Mouse (Mus musculus) spleen, embryonic (tissue): ENCODE measurements around the gene Eef1a1.

ENCODE experiments used
- CTCF ChIA-PET: fragments of 350-600 bp; sonication (Branson Sonifier 250); formaldehyde crosslinking; loops from one replicate; lab custom pipeline; 2022; lab: Charles Lee

The Eef1a1 gene

DNA sequence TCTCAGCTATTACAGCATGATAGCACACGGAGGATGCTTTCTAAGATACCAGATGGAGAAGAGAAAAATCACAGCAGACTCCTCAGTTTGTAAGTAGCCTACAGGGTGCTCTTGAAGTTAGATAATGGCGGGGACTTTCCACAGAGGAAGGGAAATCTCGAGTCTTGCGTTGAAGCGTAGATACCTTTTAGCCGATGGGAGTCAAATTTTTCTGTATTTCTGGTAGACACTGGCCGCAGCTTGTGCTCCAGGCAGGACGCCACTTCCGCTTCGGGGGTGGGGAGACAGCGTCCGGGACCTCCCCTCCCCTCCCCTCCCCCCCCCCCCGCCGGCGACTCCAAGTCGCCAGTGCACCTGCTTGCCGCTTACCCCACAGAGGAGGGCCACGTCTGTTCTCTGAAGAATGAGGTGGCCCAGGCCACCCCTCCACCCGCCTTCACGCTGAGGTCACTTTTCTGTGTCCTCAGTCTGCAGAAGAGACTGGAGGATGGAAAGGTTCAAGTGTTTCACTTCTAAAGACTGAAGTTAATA, at the start of gene Eef1a1:
Gene Eef1a1 (minus strand): TSS at position 262 of the 531 bp plus-strand sequence.
- CTCF ChIA-PET = no interaction called here

DNA sequence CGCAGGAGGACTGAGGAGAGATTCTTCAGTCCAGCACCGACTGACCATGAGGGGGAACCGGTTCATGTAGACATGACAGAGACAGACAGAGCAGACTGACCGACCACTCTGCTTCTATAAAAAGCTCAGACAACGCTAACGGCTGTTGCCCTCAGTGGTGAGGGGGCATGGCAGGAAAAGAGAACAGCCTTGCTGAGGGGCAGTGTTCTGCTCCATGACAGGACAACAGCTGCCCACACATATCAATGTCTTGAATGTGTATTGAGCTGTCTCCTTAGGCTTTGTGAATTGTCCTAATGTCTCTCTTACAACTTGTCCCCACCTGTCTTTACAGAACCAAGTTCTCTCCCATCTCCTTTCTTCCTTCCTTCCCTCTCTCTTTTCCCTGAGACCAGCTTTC, 49.5 kb upstream of the Eef1a1 start:
- CTCF ChIA-PET = no interaction called here

DNA sequence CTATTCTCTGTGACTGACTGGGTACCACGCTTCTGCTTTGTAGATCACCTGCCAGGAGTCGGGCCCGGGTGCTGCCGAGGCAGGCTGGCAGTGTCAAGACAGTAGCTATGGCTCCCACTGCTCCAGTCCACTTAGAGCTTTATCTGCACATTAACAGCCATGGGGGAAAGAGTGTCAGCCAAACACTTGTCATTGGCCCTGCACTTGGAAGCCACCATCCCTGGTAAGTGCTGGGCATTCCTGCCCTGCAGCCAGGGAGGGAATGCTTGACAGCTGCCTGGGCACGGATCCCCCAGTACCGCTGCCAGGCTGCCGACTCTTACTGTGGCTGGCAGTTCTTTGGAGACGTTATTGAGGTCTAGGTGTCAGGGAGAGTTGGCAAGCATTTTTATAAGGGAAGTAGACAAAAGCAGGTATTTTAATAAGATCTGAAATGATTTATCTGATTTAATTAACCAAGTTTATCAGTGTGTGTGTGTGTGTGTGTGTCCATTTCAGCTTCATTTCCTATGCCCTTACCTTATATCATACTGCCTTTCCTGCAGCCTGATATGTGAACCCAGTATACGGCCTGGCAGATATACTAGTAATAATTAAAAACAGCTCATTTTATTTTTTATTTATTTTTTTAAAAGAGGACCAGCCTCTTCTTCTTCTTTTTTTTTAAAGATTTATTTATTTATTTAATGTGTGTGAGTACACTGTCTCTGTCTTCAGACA, 48.4 kb upstream of the Eef1a1 start:
- CTCF ChIA-PET = no interaction called here

DNA sequence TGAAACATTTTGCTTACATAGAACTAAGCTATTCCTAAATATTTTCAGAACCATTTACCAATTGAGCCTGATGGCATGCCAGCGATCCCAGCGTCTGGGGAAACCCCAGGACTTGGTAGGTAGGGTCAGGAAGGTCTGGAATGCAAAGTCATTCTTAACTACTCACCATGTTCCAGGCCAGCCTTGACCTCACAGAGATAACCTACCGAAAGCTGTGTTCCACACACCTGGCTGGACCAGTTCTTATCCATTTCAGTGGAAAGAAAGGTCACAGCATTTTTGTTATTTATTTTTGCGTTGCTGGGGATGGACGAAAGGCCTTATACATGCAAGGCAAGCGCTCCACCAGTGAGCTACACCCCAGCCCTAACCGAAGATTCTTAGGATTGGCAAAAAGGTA, 45.7 kb upstream of the Eef1a1 start:
- CTCF ChIA-PET = no interaction called here

DNA sequence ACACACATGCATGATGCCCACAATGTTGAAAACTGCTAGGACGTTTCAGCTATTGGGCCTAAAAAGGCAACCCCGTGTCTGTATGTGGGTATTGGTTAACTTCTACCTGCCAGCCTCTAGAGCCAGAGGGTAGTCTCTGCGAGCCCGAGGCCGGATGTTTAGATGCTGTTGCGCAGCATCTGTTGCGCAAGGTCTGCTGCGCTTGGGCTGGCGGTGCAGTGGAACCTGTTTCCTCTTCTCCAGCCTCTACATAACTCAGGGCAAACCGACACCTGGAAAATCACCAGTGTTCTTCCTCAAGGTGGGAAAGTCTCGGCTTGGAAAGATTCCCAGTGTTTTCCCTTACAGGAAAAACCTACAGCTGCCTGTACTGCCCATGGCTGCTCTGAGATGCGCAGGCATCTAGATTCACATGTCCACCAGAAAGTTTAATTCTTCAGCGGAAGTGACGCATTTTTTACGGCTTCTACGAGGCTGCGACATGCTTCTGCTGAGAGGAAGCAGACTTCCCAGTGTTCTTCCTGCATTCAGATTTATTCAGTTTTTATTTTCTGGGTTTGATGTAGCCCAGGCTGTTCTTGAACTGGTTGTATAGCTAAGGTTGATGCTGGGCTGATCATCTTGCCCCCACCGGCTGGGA, 44.5 kb upstream of the Eef1a1 start:
- CTCF ChIA-PET = no interaction called here

DNA sequence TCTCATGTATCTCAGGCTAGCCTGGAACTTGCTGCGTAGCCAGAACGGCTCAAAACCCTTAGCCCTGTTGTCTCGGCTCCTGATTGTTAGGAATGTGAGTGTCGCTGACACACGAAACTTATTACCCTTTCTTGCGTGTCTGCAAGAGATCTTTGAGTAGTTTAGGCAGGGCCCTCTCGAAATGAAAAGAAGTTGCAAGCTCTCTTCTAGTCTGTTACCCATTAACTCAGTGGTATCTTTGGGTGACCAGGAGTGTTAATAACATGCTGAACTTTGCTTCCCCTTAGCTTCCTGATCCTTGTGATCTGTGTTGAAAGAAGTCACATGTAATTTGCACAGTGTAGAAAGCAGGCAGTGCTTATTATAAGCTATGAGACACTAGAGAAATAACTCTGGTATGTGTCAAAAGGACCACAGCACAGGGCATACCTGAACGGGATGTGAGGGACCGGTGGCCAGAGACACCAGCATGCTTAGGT, 43.4 kb upstream of the Eef1a1 start:
- CTCF ChIA-PET = no interaction called here

DNA sequence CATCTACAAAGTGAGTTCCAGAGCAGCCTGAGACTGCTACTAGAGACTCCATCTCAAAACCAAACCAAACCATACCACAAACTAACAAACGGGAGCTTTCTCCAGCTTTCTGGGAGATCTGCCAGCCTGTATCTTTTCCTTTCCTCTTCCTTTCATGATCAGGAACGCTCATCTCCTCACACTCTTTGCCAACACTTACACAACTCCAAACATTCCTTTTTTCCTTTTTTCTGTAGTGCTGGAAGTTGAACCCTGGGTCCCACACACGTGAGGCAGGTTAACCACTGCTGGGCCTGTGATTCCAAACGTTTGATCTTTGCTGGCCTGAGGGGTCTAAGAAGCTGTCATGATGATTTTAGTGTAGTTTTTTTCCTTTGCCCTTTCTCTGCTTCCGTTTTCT, 42.9 kb upstream of the Eef1a1 start:
- CTCF ChIA-PET = no interaction called here

DNA sequence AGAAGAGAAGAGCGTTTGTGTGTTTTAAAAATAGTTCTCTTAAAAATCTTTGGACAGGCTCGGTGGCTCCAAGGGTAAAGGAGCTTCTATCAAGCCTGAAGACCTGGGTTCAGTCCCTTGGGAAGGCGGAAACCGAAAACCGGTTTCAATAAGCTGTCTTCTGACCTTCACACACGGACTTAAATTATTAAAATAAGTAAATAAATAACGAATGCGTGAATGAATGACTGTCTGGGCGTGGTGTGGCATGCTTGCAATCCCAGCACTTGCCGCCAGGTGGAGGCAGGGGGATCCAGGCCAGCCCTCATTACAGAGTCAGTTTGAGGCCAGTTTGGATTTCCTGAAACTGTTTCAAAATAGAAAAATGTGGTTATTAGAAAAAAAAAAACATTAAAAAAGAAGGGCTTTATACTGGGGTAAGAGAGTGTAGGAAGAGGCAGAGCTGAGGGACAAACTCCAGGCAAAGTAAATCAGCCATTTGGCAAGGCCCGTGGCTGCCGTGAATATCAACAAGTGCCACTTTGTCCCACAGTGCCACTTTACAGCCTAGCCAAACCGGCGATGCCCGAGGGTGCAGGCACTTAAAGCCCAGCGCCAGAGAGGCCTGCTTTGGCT, 38.9 kb upstream of the Eef1a1 start:
- CTCF ChIA-PET = interaction anchor here (0.6 to 0.8 kb wide), 3 partner anchors 48 to 454 kb away, joined by 3 to 8 read pairs (median 5); no protein-coding TSS in a partner anchor

DNA sequence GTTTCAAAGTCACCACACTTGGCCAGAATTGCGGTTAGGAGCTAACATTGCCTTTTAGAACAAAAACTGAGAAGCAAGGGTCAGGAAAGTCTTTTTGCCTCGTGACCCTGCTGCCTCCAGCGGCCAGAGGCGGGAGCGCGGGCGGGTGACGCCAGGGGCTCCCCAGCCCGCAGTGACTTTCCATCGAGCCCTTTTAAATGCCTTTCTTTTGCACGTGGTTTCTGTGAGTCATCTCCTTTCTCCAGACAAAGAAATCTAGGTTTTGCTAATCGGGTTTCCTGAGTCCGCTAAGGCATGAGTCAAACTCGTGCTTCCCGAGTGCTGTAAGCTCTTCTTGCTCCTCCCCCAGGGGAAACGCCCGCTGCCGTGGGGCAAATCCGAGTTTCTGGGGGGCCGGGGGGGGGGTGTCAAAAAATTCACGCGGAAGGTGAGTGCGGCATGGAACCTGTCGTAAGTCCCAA, 38.4 kb upstream of the Eef1a1 start:
- CTCF ChIA-PET = interaction anchor here (0.6 to 0.8 kb wide), 3 partner anchors 48 to 155 kb away, joined by 4 to 8 read pairs (median 5); no protein-coding TSS in a partner anchor

DNA sequence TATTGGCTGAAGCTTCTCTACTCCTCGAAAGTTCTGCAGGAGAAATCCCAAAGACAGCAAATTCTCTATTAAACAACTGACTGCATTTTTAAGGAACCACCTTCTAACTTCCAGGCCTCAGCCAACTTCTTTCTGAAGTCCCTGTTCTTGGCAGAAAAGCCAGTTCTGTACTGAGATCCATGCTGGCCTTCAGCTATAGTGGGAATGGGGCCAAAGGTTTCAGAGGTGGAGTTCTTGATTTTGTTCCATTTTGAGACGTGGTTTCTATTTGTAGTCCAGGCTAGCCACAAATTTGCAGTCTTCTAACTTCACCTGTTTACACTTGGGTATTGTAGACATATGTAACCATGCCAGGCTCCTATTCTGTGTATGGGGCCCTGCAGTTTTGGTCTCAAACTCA, 37.3 kb upstream of the Eef1a1 start:
- CTCF ChIA-PET = interaction anchor here (0.6 to 1.2 kb wide), 2 partner anchors 8 to 1256 kb away, joined by 3 to 4 read pairs; no protein-coding TSS in a partner anchor

DNA sequence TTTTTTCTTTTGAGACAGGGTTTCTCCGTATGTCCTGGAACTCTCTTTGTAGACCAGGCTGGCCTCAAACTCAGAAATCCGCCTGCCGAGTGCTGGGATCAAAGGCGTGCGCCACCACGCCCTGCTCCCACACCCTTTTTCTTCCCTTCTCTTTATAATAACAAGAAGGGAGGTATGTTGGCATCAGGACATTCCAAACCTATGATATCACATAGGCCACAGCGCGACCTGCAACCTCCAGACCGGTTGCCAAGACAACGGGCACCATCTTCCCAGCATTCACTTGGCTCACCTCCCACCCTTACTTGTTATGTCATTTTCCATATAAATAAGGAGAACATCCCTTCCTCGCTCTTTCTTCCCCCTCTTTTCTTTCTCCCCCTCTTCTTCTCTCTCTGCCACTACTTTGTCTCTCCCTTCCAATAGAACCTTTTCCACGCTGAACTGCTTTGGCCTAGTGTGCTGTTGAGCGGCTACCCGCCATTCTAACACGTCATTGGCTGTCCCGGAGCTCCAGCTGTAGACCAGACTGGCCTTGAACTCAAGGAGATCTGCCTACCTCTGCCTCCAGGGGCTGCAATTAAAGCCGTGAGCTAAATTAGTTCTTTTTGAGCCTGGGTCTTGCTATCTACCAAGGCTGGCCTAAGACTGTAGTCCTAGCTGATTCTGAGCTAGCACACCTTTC, 36.6 kb upstream of the Eef1a1 start:
- CTCF ChIA-PET = interaction anchor here (0.6 to 1.2 kb wide), 2 partner anchors 8 to 1256 kb away, joined by 3 to 4 read pairs; no protein-coding TSS in a partner anchor

DNA sequence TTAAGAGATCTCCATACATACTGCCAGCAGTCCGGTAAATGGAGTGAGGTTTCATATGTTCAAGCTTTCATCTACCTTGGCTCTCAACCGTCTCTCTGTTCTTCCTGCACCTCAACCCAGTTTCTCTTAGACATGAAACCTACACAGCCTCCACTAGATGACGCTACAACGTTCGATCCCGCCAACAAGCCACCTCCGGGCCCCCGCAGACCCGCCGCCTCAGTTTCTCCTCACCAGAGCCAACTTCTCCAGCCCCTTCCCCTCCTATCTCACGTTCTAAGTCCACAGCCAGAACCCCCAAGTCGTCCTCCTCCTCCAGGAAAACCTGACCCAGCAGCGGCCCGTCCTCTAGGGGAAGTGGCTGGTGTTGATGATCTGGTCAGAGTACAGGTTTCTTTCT, 32.7 kb upstream of the Eef1a1 start:
- CTCF ChIA-PET = no interaction called here

DNA sequence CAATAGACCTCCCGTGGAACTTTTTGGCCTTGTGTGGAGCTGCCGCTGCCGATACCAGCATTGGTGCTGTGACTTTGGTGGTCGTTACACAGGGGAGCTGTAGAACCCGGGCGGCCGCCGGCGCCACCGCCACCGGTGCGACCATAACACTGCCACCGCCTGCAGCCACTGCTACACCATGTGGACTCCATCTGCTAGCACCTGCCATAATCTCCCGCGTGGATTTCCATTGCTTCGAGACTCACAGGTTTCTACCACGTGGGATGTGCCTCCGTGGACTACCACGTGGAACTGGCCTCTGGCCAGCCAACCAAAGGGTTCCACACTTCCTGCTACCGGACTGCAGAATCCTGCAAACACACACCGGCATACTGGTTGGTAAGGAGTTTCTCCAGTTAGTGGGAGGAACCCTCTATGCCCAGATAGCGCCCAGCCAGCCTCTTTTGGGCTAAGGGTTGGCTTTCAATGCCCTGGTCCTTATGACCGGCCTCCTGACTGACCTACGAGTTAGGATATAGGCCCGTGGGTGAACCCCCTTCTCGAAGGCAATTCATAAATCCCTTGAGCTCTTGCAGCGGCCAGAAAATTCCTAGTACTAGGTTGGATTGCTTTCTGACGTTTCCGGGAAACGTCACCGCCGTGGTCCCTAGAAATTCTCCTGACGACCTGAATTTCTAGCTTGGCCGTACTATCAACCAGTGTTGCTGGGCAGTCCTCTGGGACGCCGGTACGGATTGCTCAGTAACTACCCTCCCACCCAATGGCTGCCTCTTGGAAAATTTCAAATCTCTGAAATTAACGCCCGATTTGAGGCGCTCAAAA, 32.0 kb upstream of the Eef1a1 start:
- CTCF ChIA-PET = no interaction called here

DNA sequence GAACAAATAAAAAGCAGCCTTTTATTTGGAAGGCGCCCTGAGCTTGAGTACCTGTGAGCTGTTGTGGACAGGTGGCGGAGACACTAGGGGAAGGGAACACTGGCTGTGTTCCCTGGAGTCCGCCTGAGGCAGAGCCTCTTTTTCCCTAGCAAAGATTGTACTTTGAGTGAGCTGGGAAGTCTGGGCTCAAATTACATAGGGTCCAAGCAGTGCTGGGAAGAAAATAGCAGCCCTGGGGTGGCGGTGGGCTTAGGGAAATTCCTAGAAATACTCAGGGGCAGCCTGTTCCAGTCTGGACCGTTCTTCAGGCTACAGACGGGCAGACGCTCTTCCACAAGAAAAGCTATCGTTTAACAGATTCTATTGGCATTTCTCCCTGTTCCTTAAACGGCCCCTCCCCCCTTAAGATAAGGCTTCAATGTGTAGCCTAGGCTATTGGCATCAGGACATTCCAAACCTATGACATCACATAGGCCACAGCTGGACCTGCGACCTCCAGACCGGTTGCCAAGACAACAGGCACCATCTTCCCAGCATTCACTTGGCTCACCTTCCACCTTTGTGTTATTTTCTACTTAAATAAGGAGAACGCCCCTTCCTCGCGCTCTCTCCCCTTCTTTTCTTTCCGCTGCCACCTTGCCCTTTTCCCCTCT, 31.3 kb upstream of the Eef1a1 start:
- CTCF ChIA-PET = no interaction called here

DNA sequence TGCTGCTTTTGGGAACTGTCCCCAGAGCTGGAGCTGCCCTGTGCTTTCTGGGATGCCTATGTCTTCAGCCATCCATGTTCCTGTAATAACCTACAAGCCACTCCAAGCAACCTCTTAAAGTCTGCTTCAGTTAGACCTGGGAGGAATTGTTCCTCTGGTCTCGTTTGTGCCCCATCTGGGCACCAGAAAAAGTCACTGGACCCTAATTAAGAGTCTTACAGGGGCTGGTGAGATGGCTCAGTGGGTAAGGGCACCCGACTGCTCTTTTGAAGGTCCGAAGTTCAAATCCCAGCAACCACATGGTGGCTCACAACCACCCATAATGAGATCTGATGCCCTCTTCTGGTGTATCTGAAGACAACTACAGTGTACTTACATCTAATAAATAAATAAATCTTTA, 28.3 kb upstream of the Eef1a1 start:
- CTCF ChIA-PET = interaction anchor here (0.8 kb wide), 1 partner anchor 9 kb away, joined by 3 read pairs; no protein-coding TSS in a partner anchor

DNA sequence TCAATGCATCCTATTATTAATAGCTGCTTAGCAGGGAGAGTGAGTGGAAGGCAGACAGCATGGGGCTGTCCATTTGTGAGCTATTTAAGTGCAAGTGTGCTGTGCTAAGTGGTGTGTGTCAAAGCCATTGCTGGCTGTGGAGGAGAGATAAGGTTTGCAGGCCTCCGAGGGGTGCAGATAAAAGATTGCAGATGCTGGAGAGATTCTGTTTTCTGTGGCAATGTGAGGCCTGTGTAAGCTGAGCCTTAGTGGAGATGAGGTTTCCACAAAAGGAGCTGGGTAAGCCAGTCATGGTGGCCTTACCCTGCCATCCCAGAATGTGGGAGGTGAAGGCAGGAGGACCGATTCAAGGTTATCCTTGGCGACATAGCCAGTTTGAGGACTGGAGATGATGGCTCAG, 27.2 kb upstream of the Eef1a1 start:
- CTCF ChIA-PET = no interaction called here

DNA sequence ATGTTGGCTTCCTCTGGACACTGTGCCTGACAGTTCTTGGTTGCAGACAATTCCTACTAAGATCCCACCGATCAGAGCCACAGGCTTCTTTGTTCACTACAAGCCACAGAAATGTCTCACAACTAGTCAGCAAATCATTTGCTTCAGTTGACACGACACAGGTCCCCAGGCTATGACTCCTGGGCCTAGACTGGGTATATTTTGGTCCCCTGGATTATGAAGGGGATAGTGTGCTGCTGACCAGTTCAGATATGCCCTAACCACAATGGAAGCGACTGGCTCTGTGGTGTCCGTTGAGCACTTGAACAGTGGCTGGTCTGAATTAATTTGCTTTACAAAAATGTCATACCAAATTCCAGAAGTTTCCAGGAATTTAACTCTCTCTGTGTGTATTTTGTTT, 25.7 kb upstream of the Eef1a1 start:
- CTCF ChIA-PET = no interaction called here

DNA sequence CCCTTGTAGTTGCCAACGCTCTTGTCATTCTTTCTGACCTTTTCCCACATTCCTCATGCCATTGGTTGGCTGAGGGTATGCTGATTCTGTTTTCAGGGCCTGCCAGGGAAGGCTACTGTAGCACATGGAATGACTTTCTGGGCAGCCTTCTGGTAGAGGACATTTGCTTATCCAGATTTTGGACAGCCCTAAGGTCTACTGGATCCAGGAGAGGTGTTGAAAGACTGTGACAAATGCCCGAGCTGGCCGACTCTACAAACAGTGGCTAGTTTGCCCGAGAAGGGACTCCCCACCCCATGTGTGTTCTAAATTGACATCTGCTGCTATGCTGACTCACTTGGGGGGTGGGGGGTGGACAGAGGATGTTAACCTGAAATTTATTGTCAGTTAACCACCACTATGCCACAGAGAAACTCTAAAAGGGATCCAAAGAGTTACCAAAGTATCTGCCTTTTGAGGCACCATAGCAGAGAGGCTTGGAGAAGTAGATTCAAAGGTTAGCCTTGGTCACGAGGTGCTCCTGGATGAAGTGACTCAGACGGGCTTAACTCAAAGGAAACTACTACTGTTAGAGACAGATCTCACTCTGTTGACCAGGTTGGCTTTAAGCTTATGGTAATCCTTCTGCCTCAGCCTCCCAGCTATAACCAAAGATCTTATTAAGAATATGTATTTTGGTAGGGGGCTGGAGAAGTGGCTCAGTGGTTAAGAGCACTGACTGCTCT, 25.0 kb upstream of the Eef1a1 start:
- CTCF ChIA-PET = interaction anchor here (0.6 kb wide), 1 partner anchor 20 kb away, joined by 3 read pairs; no protein-coding TSS in a partner anchor

DNA sequence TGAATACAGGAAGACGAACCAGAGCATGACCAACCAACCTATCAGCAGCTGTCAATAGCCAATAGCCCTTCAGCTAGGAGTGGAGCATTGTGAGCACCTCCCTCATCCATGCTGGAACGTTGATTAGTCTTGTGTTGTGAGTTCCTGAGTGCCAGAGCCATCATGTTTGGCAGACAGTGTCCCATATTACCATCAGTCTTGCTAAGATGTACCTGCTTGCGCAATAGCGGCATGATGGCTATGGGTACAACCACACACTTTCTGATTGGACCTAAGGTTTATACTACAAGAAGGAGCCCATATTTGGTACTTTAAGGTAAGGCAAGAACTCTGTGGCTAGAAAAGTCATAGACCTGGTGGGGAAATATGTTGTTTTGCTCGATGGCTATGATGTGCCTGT, 22.8 kb upstream of the Eef1a1 start:
- CTCF ChIA-PET = no interaction called here
